Mouse (Mus musculus) lung, postnatal 14 days (tissue): Measurements from ENCODE around the gene Pik3ca.

Experiments
- DNase-seq: peaks from one replicate; pipeline ENCODE4 v3.0.0; 2021

Gene Pik3ca

GRCm38 (mm10) chr3:32397461-32398174 lies at the start of gene Pik3ca:
Gene Pik3ca, plus strand, starts transcription at chr3:32397671.
- peak; percentile 56 for DNase-seq

GRCm38 (mm10) chr3:32347881-32348280 lies 49.6 kb upstream of the Pik3ca start:
- DNase-seq, result peak; percentile 11

- no peak for DNase-seq
These were observed 36.2 kb upstream of the Pik3ca start for GRCm38 (mm10) chr3:32361221-32361620.

GRCm38 (mm10) chr3:32364195-32364594 lies 33.3 kb upstream of the Pik3ca start:
- no peak for DNase-seq

GRCm38 (mm10) chr3:32364841-32365545 lies 32.5 kb upstream of the Pik3ca start:
- no peak for DNase-seq

GRCm38 (mm10) chr3:32365546-32366245 lies 31.8 kb upstream of the Pik3ca start, which contains the start of gene Zmat3:
Gene Zmat3, minus strand, starts transcription at chr3:32366014.
- peak; percentile 89 for DNase-seq

- DNase-seq, result peak; percentile 4
These were observed 31.2 kb upstream of the Pik3ca start for GRCm38 (mm10) chr3:32366246-32366734.

GRCm38 (mm10) chr3:32367516-32367915 lies 30.0 kb upstream of the Pik3ca start:
- DNase-seq, result no peak

GRCm38 (mm10) chr3:32371957-32372356 lies 25.5 kb upstream of the Pik3ca start:
- DNase-seq, result no peak

- no peak for DNase-seq
These were observed 25.0 kb upstream of the Pik3ca start for GRCm38 (mm10) chr3:32372470-32372869.

GRCm38 (mm10) chr3:32373236-32373635 lies 24.2 kb upstream of the Pik3ca start:
- DNase-seq, result no peak

GRCm38 (mm10) chr3:32379891-32380290 lies 17.6 kb upstream of the Pik3ca start:
- peak; percentile 19 for DNase-seq

- no peak for DNase-seq
These were observed 15.9 kb upstream of the Pik3ca start for GRCm38 (mm10) chr3:32381556-32381955.

GRCm38 (mm10) chr3:32392841-32393240 lies 4.6 kb upstream of the Pik3ca start:
- no peak for DNase-seq

GRCm38 (mm10) chr3:32393986-32394385 lies 3.5 kb upstream of the Pik3ca start:
- DNase-seq, result no peak

GRCm38 (mm10) chr3:32395771-32396551 lies 1.5 kb upstream of the Pik3ca start:
- peak; percentile 28 for DNase-seq

GRCm38 (mm10) chr3:32396794-32397460 lies 544 bp upstream of the Pik3ca start:
- DNase-seq, result peak; percentile 97

GRCm38 (mm10) chr3:32398175-32398538 lies 686 bp downstream of the Pik3ca start:
- DNase-seq, result no peak

- no peak for DNase-seq
These were observed 1.2 kb downstream of the Pik3ca start for GRCm38 (mm10) chr3:32398623-32399022.

- DNase-seq, result no peak
These were observed 1.9 kb downstream of the Pik3ca start for GRCm38 (mm10) chr3:32399381-32399780.

- peak; percentile 27 for DNase-seq
These were observed 2.5 kb downstream of the Pik3ca start for GRCm38 (mm10) chr3:32399931-32400330.

- DNase-seq, result no peak
These were observed 4.1 kb downstream of the Pik3ca start for GRCm38 (mm10) chr3:32401591-32401990.
